Mouse (Mus musculus) G1E (cell line): ENCODE data around the gene Bmp2k. TPM values are rescaled to one million over a fixed set of nuclear protein-coding genes. Genes with fewer than 3 reads are reported as not detected.
A peak's percentile ranks its signal among the peaks of the same experiment; 100 is the strongest.
"Not testable (repeated sequence)": the region's sequence is repeated elsewhere in the genome, so short reads cannot be mapped to it uniquely, and the experiment has no call there.

Source experiments
- ATAC-seq: 2 replicates; pipeline ENCODE4 v1.8.0; 2016; ENCODE audit warnings: mild to moderate bottlenecking; ENCODE audit not compliant: insufficient number of reproducible peaks, poor library complexity, low FRiP score, severe bottlenecking; ENCODE audit errors: extremely low read depth
- DNase-seq: peaks from one replicate; pipeline ENCODE4 v3.0.0; 2012; ENCODE audit warnings: low spot score
- H3K27me3 ChIP-seq: 2 replicates; pipeline ENCODE4 v1.6.1; 2012; ENCODE audit warnings: mild to moderate bottlenecking, low read length, inconsistent platforms; ENCODE audit not compliant: insufficient read depth
- H3K36me3 ChIP-seq: replicated peaks from 2 replicates; pipeline ENCODE3; 2012; ENCODE audit warnings: mild to moderate bottlenecking, inconsistent platforms
- H3K4me1 ChIP-seq: 2 replicates; pipeline ENCODE4 v1.6.1; 2012; ENCODE audit warnings: low read depth, low read length, inconsistent platforms, mixed read lengths; ENCODE audit not compliant: insufficient read depth
- H3K4me3 ChIP-seq: 2 replicates; pipeline ENCODE4 v1.5.1; 2012; ENCODE audit warnings: low read depth, mild to moderate bottlenecking, inconsistent platforms, low read length, moderate library complexity, mixed read lengths
- H3K9me3 ChIP-seq: replicated peaks from 2 replicates; pipeline ENCODE4 v1.6.1; 2012; ENCODE audit warnings: inconsistent platforms
- CTCF ChIP-seq: IDR thresholded peaks from 2 replicates; pipeline ENCODE4 v1.5.1; 2012; ENCODE audit warnings: low read depth, low read length, inconsistent platforms, mixed read lengths
- GATA1 ChIP-seq: IDR thresholded peaks from 2 replicates; pipeline ENCODE4 v1.6.1; 2012; ENCODE audit warnings: borderline replicate concordance, low read length, inconsistent platforms, mixed read lengths
- GATA2 ChIP-seq: IDR thresholded peaks from 2 replicates; pipeline ENCODE4 v1.6.1; 2012; ENCODE audit warnings: low read depth, low read length, inconsistent platforms, borderline replicate concordance
- POLR2AphosphoS5 ChIP-seq: IDR thresholded peaks from 2 replicates; pipeline ENCODE4 v1.6.1; 2012; ENCODE audit warnings: low read depth, low read length, inconsistent platforms; ENCODE audit not compliant: insufficient replicate concordance
- TAL1 ChIP-seq: conservative IDR thresholded peaks from 2 replicates; pipeline ENCODE4 v1.6.1; 2012; ENCODE audit warnings: low read depth, low read length, inconsistent platforms, mixed read lengths
- polyA plus RNA-seq: library from polyadenylated mRNA; stranded (reverse); fragments of >175 nt; gene quantifications from 2 replicates; pipeline ENCODE4 v1.2.3, GENCODE M21; 2012
- total RNA-seq, 2 experiments: library from RNA; stranded (forward) in 1 of 2; stranded (reverse) in 1 of 2; fragments of 200-1000 nt in 1 of 2; fragments of >200 nt in 1 of 2; fragmentation: Nextera tagmentation in 1 of 2; gene quantifications; 2 replicates each; pipeline ENCODE4 v1.2.3; 2014 to 2017

Gene Bmp2k
- total and polyA plus RNA-seq, 3 experiments = 52.6 to 944 (median 380) TPM

- Histone ChIP-seq H3K36me3 (peaks cover 87% of the 10 kb centered on the region), H3K4me1 (peaks cover 78% of the 10 kb centered on the region)
- DNase-seq, ATAC-seq, H3K27me3 ChIP-seq, H3K9me3 ChIP-seq, H3K4me3 ChIP-seq: not testable (repeated sequence)
- peak; percentile 85; the same call in 1 of the 2 replicates for TF ChIP-seq POLR2AphosphoS5
Observed at GRCm38 (mm10) chr5:97028840-97029239, 31.4 kb downstream of the Bmp2k start.

- Histone ChIP-seq H3K27me3 (no peaks in the 10 kb centered on the region), H3K4me3 (no peak overlapping the region; the same call in 1 of the 2 replicates), H3K9me3 (no peaks in the 10 kb centered on the region), H3K36me3 (peaks cover 93% of the 10 kb centered on the region), H3K4me1 (peaks cover 73% of the 10 kb centered on the region)
- no peak for DNase-seq
- TF ChIP-seq GATA2 (no peak), CTCF (no peak), GATA1 (no peak)
- no peak for ATAC-seq
Observed at GRCm38 (mm10) chr5:97031771-97032170, 34.3 kb downstream of the Bmp2k start.

GRCm38 (mm10) chr5:97045260-97045659 lies 47.8 kb downstream of the Bmp2k start:
- Histone ChIP-seq H3K4me3 (no peak overlapping the region), H3K36me3 (peaks cover 87% of the 10 kb centered on the region), H3K4me1 (peaks cover 45% of the 10 kb centered on the region), H3K9me3 (no peaks in the 10 kb centered on the region), H3K27me3 (no peaks in the 10 kb centered on the region)
- DNase-seq (no peak), ATAC-seq (no peak)
- TF ChIP-seq POLR2AphosphoS5 = no peak
- TF ChIP-seq TAL1 = no peak
- no peak for TF ChIP-seq CTCF
- TF ChIP-seq GATA1 = no peak
- no peak for TF ChIP-seq GATA2

- H3K27me3 ChIP-seq = no peaks in the 10 kb centered on the region
- TF ChIP-seq GATA1 (no peak), CTCF (no peak), TAL1 (no peak), GATA2 (no peak), POLR2AphosphoS5 (no peak)
- H3K4me1 ChIP-seq = peaks cover 49% of the 10 kb centered on the region
- H3K9me3 ChIP-seq = no peaks in the 10 kb centered on the region
- ATAC-seq (no peak), DNase-seq (no peak)
- H3K4me3 ChIP-seq = no peak overlapping the region
- H3K36me3 ChIP-seq = peaks cover 89% of the 10 kb centered on the region
Observed at GRCm38 (mm10) chr5:97046680-97047079, 49.2 kb downstream of the Bmp2k start.

GRCm38 (mm10) chr5:97048905-97049304 lies 51.4 kb downstream of the Bmp2k start:
- H3K36me3 ChIP-seq = peaks cover 90% of the 10 kb centered on the region
- no peak for TF ChIP-seq POLR2AphosphoS5
- TF ChIP-seq GATA2 = no peak
- TF ChIP-seq GATA1 = no peak
- no peak for TF ChIP-seq TAL1
- no peaks in the 10 kb centered on the region for H3K9me3 ChIP-seq
- no peak for DNase-seq
- peaks cover 56% of the 10 kb centered on the region for H3K4me1 ChIP-seq
- no peaks in the 10 kb centered on the region for H3K27me3 ChIP-seq
- no peak overlapping the region for H3K4me3 ChIP-seq
- no peak for ATAC-seq

- ATAC-seq = no peak
- Histone ChIP-seq H3K4me1 (peaks cover 60% of the 10 kb centered on the region), H3K9me3 (no peaks in the 10 kb centered on the region), H3K36me3 (peaks cover 87% of the 10 kb centered on the region), H3K4me3 (no peak overlapping the region), H3K27me3 (no peaks in the 10 kb centered on the region)
- no peak for DNase-seq
- no peak for TF ChIP-seq GATA1
- no peak for TF ChIP-seq TAL1
- no peak for TF ChIP-seq POLR2AphosphoS5
- no peak for TF ChIP-seq CTCF
- no peak for TF ChIP-seq GATA2
Observed at GRCm38 (mm10) chr5:97054166-97054565, 56.7 kb downstream of the Bmp2k start.

GRCm38 (mm10) chr5:97054801-97055200 lies 57.3 kb downstream of the Bmp2k start:
- no peaks in the 10 kb centered on the region for H3K9me3 ChIP-seq
- peak overlapping the region; percentile 6; the same call in 1 of the 2 replicates for H3K4me3 ChIP-seq
- ATAC-seq (no peak), DNase-seq (no peak)
- peaks cover 85% of the 10 kb centered on the region for H3K36me3 ChIP-seq
- peaks cover 56% of the 10 kb centered on the region for H3K4me1 ChIP-seq
- TF ChIP-seq GATA1 = no peak
- TF ChIP-seq POLR2AphosphoS5 = no peak
- TF ChIP-seq CTCF = no peak
- no peak for TF ChIP-seq TAL1
- TF ChIP-seq GATA2 = no peak
- H3K27me3 ChIP-seq = no peaks in the 10 kb centered on the region
